Mouse (Mus musculus) spleen, postnatal 14 days (tissue): ENCODE results near the gene Mat2a.
"Not testable (repeated sequence)": the region's sequence is repeated elsewhere in the genome, so short reads cannot be mapped to it uniquely, and the experiment has no call there.

Experiments used
- DNase-seq, 2 experiments: peaks; one replicate each; pipeline ENCODE4 v3.0.0; 2021 to 2022; ENCODE audit warnings: low spot score in 2 of 2

Mat2a gene

GRCm38 (mm10) chr6:72439355-72440185 is at the start of gene Mat2a:
Gene Mat2a (minus strand): TSS chr6:72439558.
- DNase-seq, result peak; percentile 87 to 92

- DNase-seq, result no peak
Observed at GRCm38 (mm10) chr6:72488850-72489249, 49.5 kb upstream of the Mat2a start.

- DNase-seq, result no peak
Observed at GRCm38 (mm10) chr6:72487282-72487681, 47.9 kb upstream of the Mat2a start.

- DNase-seq, result no peak
Observed at GRCm38 (mm10) chr6:72486307-72486706, 46.9 kb upstream of the Mat2a start.

GRCm38 (mm10) chr6:72484887-72485286 is 45.5 kb upstream of the Mat2a start:
- DNase-seq, result no peak

GRCm38 (mm10) chr6:72482156-72482555 is 42.8 kb upstream of the Mat2a start:
- DNase-seq, result no peak

- no peak for DNase-seq
Observed at GRCm38 (mm10) chr6:72480422-72480702, 41.0 kb upstream of the Mat2a start.

- no peak for DNase-seq
Observed at GRCm38 (mm10) chr6:72479645-72480421, 40.5 kb upstream of the Mat2a start.

- not testable (repeated sequence) for DNase-seq
Observed at GRCm38 (mm10) chr6:72478691-72479090, 39.3 kb upstream of the Mat2a start.

- no peak for DNase-seq
Observed at GRCm38 (mm10) chr6:72477621-72478020, 38.3 kb upstream of the Mat2a start.

GRCm38 (mm10) chr6:72476836-72477235 is 37.5 kb upstream of the Mat2a start:
- DNase-seq, result no peak

- DNase-seq, result no peak
Observed at GRCm38 (mm10) chr6:72475221-72475985, 36.0 kb upstream of the Mat2a start.

- DNase-seq, result no peak
Observed at GRCm38 (mm10) chr6:72473264-72474041, 34.1 kb upstream of the Mat2a start.

- no peak for DNase-seq
Observed at GRCm38 (mm10) chr6:72466171-72466570, 26.8 kb upstream of the Mat2a start.

GRCm38 (mm10) chr6:72465361-72466157 is 26.2 kb upstream of the Mat2a start:
- DNase-seq, result no peak

- DNase-seq, result not testable (repeated sequence)
Observed at GRCm38 (mm10) chr6:72462550-72463257, 23.3 kb upstream of the Mat2a start.

GRCm38 (mm10) chr6:72460036-72460801 is 20.9 kb upstream of the Mat2a start:
- no peak for DNase-seq

- DNase-seq, result no peak
Observed at GRCm38 (mm10) chr6:72458921-72459320, 19.6 kb upstream of the Mat2a start.

- no peak for DNase-seq
Observed at GRCm38 (mm10) chr6:72458418-72458817, 19.1 kb upstream of the Mat2a start.
